Mouse (Mus musculus): Measurements from ENCODE around the gene Eya2. TPM values are rescaled to one million over a fixed set of nuclear protein-coding genes. Genes with fewer than 3 reads are reported as not detected.

Gene Eya2
- polyA plus RNA-seq, 1 experiment from 2014 or later = 7.7 TPM

- Histone ChIP-seq H3K9me3 (replicated peaks) (no peaks in the 10 kb centered on the region), H3K4me3 (0 out of 2 replicates have a peak overlapping the region, but pooled peaks have one; percentile 1), H3K4me1 (peaks cover 56% of the 10 kb centered on the region), H3K36me3 (no peaks in the 10 kb centered on the region), H3K27me3 (ENCODE audit: low read depth, poor library complexity, severe bottlenecking) (peaks cover 22% of the 10 kb centered on the region; the same call in 1 of the 2 replicates), H3K27ac (peak overlapping the region; percentile 58; the same call in 1 of the 2 replicates)
- no peak for DNase-seq (ENCODE audit: low spot score)
- WGBS = 10% methylated on average over 11 of the region's 11 CpGs
Measured at GRCm38 (mm10) chr2:165741526-165742050, 146.8 kb downstream of the Eya2 start.

GRCm38 (mm10) chr2:165742210-165742786 lies 147.5 kb downstream of the Eya2 start:
- 29% methylated on average over 21 of the region's 21 CpGs for WGBS
- no peak for DNase-seq (ENCODE audit: low spot score)
- no peak overlapping the region for H3K4me3 ChIP-seq
- peak overlapping the region; percentile 58; the same call in 1 of the 2 replicates for H3K27ac ChIP-seq
- peaks cover 56% of the 10 kb centered on the region for H3K4me1 ChIP-seq
- no peaks in the 10 kb centered on the region for H3K9me3 ChIP-seq (replicated peaks)
- H3K27me3 ChIP-seq (ENCODE audit: low read depth, poor library complexity, severe bottlenecking) = peaks cover 25% of the 10 kb centered on the region; the same call in 1 of the 2 replicates
- H3K36me3 ChIP-seq = no peaks in the 10 kb centered on the region

- no peak overlapping the region for H3K27ac ChIP-seq
- H3K4me1 ChIP-seq = peaks cover 66% of the 10 kb centered on the region
- DNase-seq (ENCODE audit: low spot score) = no peak
- WGBS = 70% methylated on average over 18 of the region's 18 CpGs
- peaks cover 39% of the 10 kb centered on the region for H3K27me3 ChIP-seq (ENCODE audit: low read depth, poor library complexity, severe bottlenecking)
- H3K4me3 ChIP-seq = no peak overlapping the region
- no peaks in the 10 kb centered on the region for H3K36me3 ChIP-seq
- H3K9me3 ChIP-seq (replicated peaks) = no peaks in the 10 kb centered on the region
Measured at GRCm38 (mm10) chr2:165745306-165746098, 150.7 kb downstream of the Eya2 start.

GRCm38 (mm10) chr2:165747975-165748374 lies 153.1 kb downstream of the Eya2 start:
- H3K9me3 ChIP-seq (replicated peaks) = no peaks in the 10 kb centered on the region
- peaks cover 24% of the 10 kb centered on the region for H3K27me3 ChIP-seq (ENCODE audit: low read depth, poor library complexity, severe bottlenecking)
- no peak overlapping the region for H3K27ac ChIP-seq
- H3K4me3 ChIP-seq = no peak overlapping the region
- DNase-seq (ENCODE audit: low spot score) = no peak
- WGBS = 51% methylated on average over 7 of the region's 7 CpGs
- H3K4me1 ChIP-seq = peaks cover 46% of the 10 kb centered on the region
- H3K36me3 ChIP-seq = no peaks in the 10 kb centered on the region

GRCm38 (mm10) chr2:165748426-165748825 lies 153.6 kb downstream of the Eya2 start:
- no peak for DNase-seq (ENCODE audit: low spot score)
- peaks cover 44% of the 10 kb centered on the region for H3K4me1 ChIP-seq
- no peak overlapping the region for H3K4me3 ChIP-seq
- H3K36me3 ChIP-seq = no peaks in the 10 kb centered on the region
- no peaks in the 10 kb centered on the region for H3K9me3 ChIP-seq (replicated peaks)
- WGBS = 9% methylated on average over 11 of the region's 11 CpGs
- no peak overlapping the region for H3K27ac ChIP-seq
- peaks cover 24% of the 10 kb centered on the region for H3K27me3 ChIP-seq (ENCODE audit: low read depth, poor library complexity, severe bottlenecking)

GRCm38 (mm10) chr2:165751068-165751467 lies 156.2 kb downstream of the Eya2 start:
- Histone ChIP-seq H3K4me3 (no peak overlapping the region), H3K36me3 (no peaks in the 10 kb centered on the region), H3K4me1 (peaks cover 20% of the 10 kb centered on the region), H3K27ac (0 out of 2 replicates have a peak overlapping the region, but pooled peaks have one; percentile 25), H3K9me3 (replicated peaks) (no peaks in the 10 kb centered on the region), H3K27me3 (ENCODE audit: low read depth, poor library complexity, severe bottlenecking) (peaks cover 24% of the 10 kb centered on the region)
- 38% methylated on average over 7 of the region's 7 CpGs for WGBS
- DNase-seq (ENCODE audit: low spot score) = no peak

- Histone ChIP-seq H3K4me1 (peaks cover 20% of the 10 kb centered on the region), H3K27ac (no peak overlapping the region)
- 80% methylated on average over 4 of the region's 4 CpGs for WGBS
Measured at GRCm38 (mm10) chr2:165752704-165753103, 157.9 kb downstream of the Eya2 start.

GRCm38 (mm10) chr2:165757799-165758198 lies 163.0 kb downstream of the Eya2 start:
- peak overlapping the region; percentile 16; the same call in 1 of the 2 replicates for H3K27ac ChIP-seq

More at GRCm38 (mm10) chr2:165752704-165753103, 157.9 kb downstream of the Eya2 start:
- Histone ChIP-seq H3K36me3 (no peaks in the 10 kb centered on the region), H3K27me3 (ENCODE audit: low read depth, poor library complexity, severe bottlenecking) (peaks cover 20% of the 10 kb centered on the region), H3K9me3 (replicated peaks) (no peaks in the 10 kb centered on the region), H3K4me3 (no peak overlapping the region)
- no peak for DNase-seq (ENCODE audit: low spot score)

GRCm38 (mm10) chr2:165758534-165758933 lies 163.7 kb downstream of the Eya2 start:
- no peak for DNase-seq (ENCODE audit: low spot score)
- no peaks in the 10 kb centered on the region for H3K9me3 ChIP-seq (replicated peaks)
- no peak overlapping the region for H3K4me3 ChIP-seq
- no peaks in the 10 kb centered on the region for H3K27me3 ChIP-seq (ENCODE audit: low read depth, poor library complexity, severe bottlenecking)
- no peaks in the 10 kb centered on the region for H3K36me3 ChIP-seq
- H3K4me1 ChIP-seq = peaks cover 7% of the 10 kb centered on the region; the same call in 1 of the 2 replicates
- 57% methylated on average over 5 of the region's 5 CpGs for WGBS
- H3K27ac ChIP-seq = no peak overlapping the region

More at GRCm38 (mm10) chr2:165757799-165758198, 163.0 kb downstream of the Eya2 start:
- WGBS = 85% methylated on average over 15 of the region's 15 CpGs
- Histone ChIP-seq H3K9me3 (replicated peaks) (no peaks in the 10 kb centered on the region), H3K4me3 (no peak overlapping the region), H3K36me3 (no peaks in the 10 kb centered on the region), H3K4me1 (peaks cover 7% of the 10 kb centered on the region; the same call in 1 of the 2 replicates), H3K27me3 (ENCODE audit: low read depth, poor library complexity, severe bottlenecking) (no peaks in the 10 kb centered on the region)
- no peak for DNase-seq (ENCODE audit: low spot score)

- Histone ChIP-seq H3K27ac (0 out of 2 replicates have a peak overlapping the region, but pooled peaks have one; percentile 21), H3K27me3 (ENCODE audit: low read depth, poor library complexity, severe bottlenecking) (no peaks in the 10 kb centered on the region), H3K9me3 (replicated peaks) (no peaks in the 10 kb centered on the region), H3K4me1 (peaks cover 7% of the 10 kb centered on the region; the same call in 1 of the 2 replicates), H3K36me3 (no peaks in the 10 kb centered on the region), H3K4me3 (no peak overlapping the region)
- DNase-seq (ENCODE audit: low spot score) = no peak
- 85% methylated on average over 13 of the region's 13 CpGs for WGBS
Measured at GRCm38 (mm10) chr2:165759421-165759985, 164.7 kb downstream of the Eya2 start.

GRCm38 (mm10) chr2:165768805-165769358 lies 174.1 kb downstream of the Eya2 start:
- WGBS = 64% methylated on average over 11 of the region's 11 CpGs
- Histone ChIP-seq H3K4me1 (peaks cover 21% of the 10 kb centered on the region), H3K27ac (peak overlapping the region; percentile 42; the same call in 1 of the 2 replicates)

GRCm38 (mm10) chr2:165769375-165769948 lies 174.6 kb downstream of the Eya2 start:
- H3K27ac ChIP-seq = peak overlapping the region; percentile 42; the same call in 1 of the 2 replicates
- no peaks in the 10 kb centered on the region; the same call in 1 of the 2 replicates for H3K36me3 ChIP-seq
- 60% methylated on average over 10 of the region's 10 CpGs for WGBS
- H3K4me3 ChIP-seq = no peak overlapping the region
- no peaks in the 10 kb centered on the region for H3K9me3 ChIP-seq (replicated peaks)
- no peaks in the 10 kb centered on the region for H3K27me3 ChIP-seq (ENCODE audit: low read depth, poor library complexity, severe bottlenecking)
- H3K4me1 ChIP-seq = peaks cover 21% of the 10 kb centered on the region
- no peak for DNase-seq (ENCODE audit: low spot score)

More at GRCm38 (mm10) chr2:165768805-165769358, 174.1 kb downstream of the Eya2 start:
- DNase-seq (ENCODE audit: low spot score) = no peak
- Histone ChIP-seq H3K4me3 (no peak overlapping the region), H3K27me3 (ENCODE audit: low read depth, poor library complexity, severe bottlenecking) (no peaks in the 10 kb centered on the region), H3K36me3 (no peaks in the 10 kb centered on the region; the same call in 1 of the 2 replicates), H3K9me3 (replicated peaks) (no peaks in the 10 kb centered on the region)
